Mouse (Mus musculus): ENCODE data around the gene Sec24b.

The Sec24b gene

GRCm38 (mm10) chr3:130061281-130061680 is at the start of gene Sec24b:
Gene Sec24b (minus strand): TSS chr3:130061553.
- peak; percentile 34 to 39 for DNase-seq

GRCm38 (mm10) chr3:130104471-130104870 is 43.1 kb upstream of the Sec24b start:
- peak in 1 of 2 experiments; percentile 37 for DNase-seq

GRCm38 (mm10) chr3:130103486-130103885 is 42.1 kb upstream of the Sec24b start:
- DNase-seq, result no peak

GRCm38 (mm10) chr3:130095160-130095781 is 33.9 kb upstream of the Sec24b start:
- DNase-seq, result peak in 1 of 2 experiments; percentile 49

- no peak for DNase-seq
These were observed 32.9 kb upstream of the Sec24b start for GRCm38 (mm10) chr3:130094125-130094704.

GRCm38 (mm10) chr3:130090460-130090859 is 29.1 kb upstream of the Sec24b start:
- DNase-seq, result no peak

GRCm38 (mm10) chr3:130088654-130089053 is 27.3 kb upstream of the Sec24b start:
- no peak for DNase-seq

- no peak for DNase-seq
These were observed 26.1 kb upstream of the Sec24b start for GRCm38 (mm10) chr3:130087466-130087865.

- peak; percentile 60 to 82 for DNase-seq
These were observed 25.2 kb upstream of the Sec24b start for GRCm38 (mm10) chr3:130086372-130087080.

- no peak for DNase-seq
These were observed 22.0 kb upstream of the Sec24b start for GRCm38 (mm10) chr3:130083312-130083711.

GRCm38 (mm10) chr3:130080666-130081065 is 19.3 kb upstream of the Sec24b start:
- no peak for DNase-seq

- DNase-seq, result peak in 1 of 2 experiments; percentile 75
These were observed 18.4 kb upstream of the Sec24b start for GRCm38 (mm10) chr3:130079794-130080193.

GRCm38 (mm10) chr3:130077291-130077690 is 15.9 kb upstream of the Sec24b start:
- DNase-seq, result no peak

- DNase-seq, result no peak
These were observed 14.4 kb upstream of the Sec24b start for GRCm38 (mm10) chr3:130075746-130076145.

- DNase-seq, result peak in 1 of 2 experiments; percentile 31
These were observed 11.7 kb upstream of the Sec24b start for GRCm38 (mm10) chr3:130073085-130073484.

- no peak for DNase-seq
These were observed 10.6 kb upstream of the Sec24b start for GRCm38 (mm10) chr3:130071918-130072317.

GRCm38 (mm10) chr3:130060396-130061029 is 840 bp downstream of the Sec24b start:
- DNase-seq, result peak; percentile 88 to 92

GRCm38 (mm10) chr3:130059805-130060395 is 1.5 kb downstream of the Sec24b start:
- peak in 1 of 2 experiments; percentile 28 for DNase-seq

- peak in 1 of 2 experiments; percentile 17 for DNase-seq
These were observed 2.9 kb downstream of the Sec24b start for GRCm38 (mm10) chr3:130058488-130058887.

- no peak for DNase-seq
These were observed 3.6 kb downstream of the Sec24b start for GRCm38 (mm10) chr3:130057569-130058345.

- no peak for DNase-seq
These were observed 5.7 kb downstream of the Sec24b start for GRCm38 (mm10) chr3:130055416-130056385.

All from lung, postnatal 4 days (tissue).